Mouse (Mus musculus) liver, embryonic 14.5 days (tissue): ENCODE results near the gene Nav2. TPM values are rescaled to one million over a fixed set of nuclear protein-coding genes. Genes with fewer than 3 reads are reported as not detected.
A peak's percentile ranks its signal among the peaks of the same experiment; 100 is the strongest.

Experiments
- ATAC-seq: fragments of 200-750 bp; cut with Nextera tagmentation; 2 replicates; pipeline ENCODE4 v1.8.0; 2017; ENCODE audit warnings: moderate number of reproducible peaks, mild to moderate bottlenecking, moderate library complexity; ENCODE audit not compliant: insufficient read depth
- DNase-seq, 3 experiments: peaks; one replicate each; pipeline ENCODE4 v3.0.0-alpha.2; 2012 to 2013; ENCODE audit warnings: low read depth in 3 of 3, low spot score in 3 of 3
- H3K27ac ChIP-seq: fragments of 300-500 bp; sonication (generic); 2 replicates; pipeline ENCODE4 v1.5.1; 2014; ENCODE audit warnings: moderate library complexity, mild to moderate bottlenecking, control low read depth, inconsistent platforms
- H3K27me3 ChIP-seq: fragments of 300-500 bp; sonication (generic); 2 replicates; pipeline ENCODE4 v1.6.1; 2014; ENCODE audit warnings: mild to moderate bottlenecking, low read length, moderate library complexity; ENCODE audit not compliant: control insufficient read depth, insufficient read depth
- H3K36me3 ChIP-seq: fragments of 300-500 bp; sonication (generic); replicated peaks from 2 replicates; pipeline ENCODE4 v1.6.1; 2014; ENCODE audit warnings: low read depth; ENCODE audit not compliant: control insufficient read depth, insufficient read depth
- H3K4me1 ChIP-seq, 2 experiments: fragments of 200-500 bp in 1 of 2; fragments of 300-500 bp in 1 of 2; sonication (generic) in 1 of 2; replicated peaks; 2 replicates each; pipeline ENCODE4 v1.6.1; 2012 to 2014; ENCODE audit warnings: antibody characterized with exemption in 1 of 2, inconsistent platforms in 1 of 2, low read length in 1 of 2; ENCODE audit not compliant: control insufficient read depth in 2 of 2, insufficient read depth in 2 of 2
- H3K4me2 ChIP-seq: fragments of 300-500 bp; sonication (generic); 2 replicates; pipeline ENCODE4 v1.6.1; 2014; ENCODE audit warnings: low read depth, mild to moderate bottlenecking, control low read depth, moderate library complexity
- H3K4me3 ChIP-seq, 2 experiments: fragments of 200-500 bp in 1 of 2; fragments of 300-500 bp in 1 of 2; sonication (generic) in 1 of 2; 2 replicates each; pipeline ENCODE4 v1.5.1; 2012 to 2014; ENCODE audit warnings: low read depth in 2 of 2, low read length in 2 of 2, mild to moderate bottlenecking in 2 of 2, control low read depth in 1 of 2, inconsistent platforms in 1 of 2, moderate library complexity in 1 of 2; ENCODE audit not compliant: insufficient read depth in 1 of 2
- H3K9ac ChIP-seq: fragments of 300-500 bp; sonication (generic); replicated peaks from 2 replicates; pipeline ENCODE4 v1.6.1; 2014; ENCODE audit warnings: mild to moderate bottlenecking, control low read depth, moderate library complexity
- H3K9me3 ChIP-seq: fragments of 300-500 bp; sonication (generic); 2 replicates; pipeline ENCODE4 v1.6.1; 2016; ENCODE audit warnings: low read length, mixed read lengths; ENCODE audit not compliant: control insufficient read depth
- CTCF ChIP-seq: IDR thresholded peaks from 2 replicates; pipeline ENCODE4 v1.5.1; 2016; ENCODE audit warnings: antibody characterized with exemption, low read depth, control low read depth
- EP300 ChIP-seq: IDR thresholded peaks from 2 replicates; pipeline ENCODE4 v1.6.1; 2016; ENCODE audit warnings: antibody characterized with exemption, low read depth
- WGBS: fragments of 180-500 bp; shearing (Covaris S2); extraction: QIAGEN DNeasy Blood & Tissue Kit; methylation state at CpG from one replicate; pipeline ENCODE4 v1.1.7; 2014; ENCODE audit not compliant: insufficient replicate concordance; 5-methylcytosine and 5-hydroxymethylcytosine counted together
- polyA plus RNA-seq, 2 experiments: library from polyadenylated mRNA; depleted of rRNA in 1 of 2; stranded (reverse) in 1 of 2; unstranded in 1 of 2; fragments of >200 nt; fragmentation: Nextera tagmentation in 1 of 2; extraction: Ambion mirVana in 1 of 2; gene quantifications; 2 replicates each; pipeline versions ENCODE4 v1.2.1 to v1.2.3; 2012 to 2014

The Nav2 gene
- polyA plus RNA-seq, 2 experiments: 1.5 to 1.6 TPM

GRCm38 (mm10) chr7:49634291-49635073, 726.0 kb downstream of the Nav2 start:
- Histone ChIP-seq H3K4me2 (peak overlapping the region; percentile 51), H3K36me3 (no peaks in the 10 kb centered on the region), H3K9me3 (no peaks in the 10 kb centered on the region), H3K27ac (no peak overlapping the region), H3K4me3 (no peak overlapping the region), H3K27me3 (peaks cover 81% of the 10 kb centered on the region), H3K9ac (no peak overlapping the region), H3K4me1 (no peaks in the 10 kb centered on the region)
- TF ChIP-seq CTCF (no peak), EP300 (no peak)
- ATAC-seq (no peak), DNase-seq (no peak)
- 2% methylated on average over 25 of the region's 26 CpGs for WGBS

GRCm38 (mm10) chr7:49635074-49635621, 726.6 kb downstream of the Nav2 start:
- no peaks in the 10 kb centered on the region for H3K9me3 ChIP-seq
- H3K27ac ChIP-seq: no peak overlapping the region
- ATAC-seq (no peak), DNase-seq (no peak)
- H3K4me1 ChIP-seq: no peaks in the 10 kb centered on the region
- peaks cover 88% of the 10 kb centered on the region for H3K27me3 ChIP-seq
- no peaks in the 10 kb centered on the region for H3K36me3 ChIP-seq
- no peak overlapping the region for H3K4me3 ChIP-seq
- H3K4me2 ChIP-seq: no peak overlapping the region
- H3K9ac ChIP-seq: no peak overlapping the region
- no peak for TF ChIP-seq CTCF
- TF ChIP-seq EP300: no peak
- WGBS: 2% methylated on average over 35 of the region's 35 CpGs

- DNase-seq: no peak
- Histone ChIP-seq H3K4me3 (no peak overlapping the region), H3K9me3 (no peaks in the 10 kb centered on the region), H3K4me2 (no peak overlapping the region), H3K4me1 (no peaks in the 10 kb centered on the region), H3K9ac (no peak overlapping the region), H3K36me3 (no peaks in the 10 kb centered on the region), H3K27ac (no peak overlapping the region), H3K27me3 (peaks cover 91% of the 10 kb centered on the region)
- 1% methylated on average over 22 of the region's 22 CpGs for WGBS
- TF ChIP-seq CTCF: no peak
- no peak for TF ChIP-seq EP300
- ATAC-seq: no peak
Measured at GRCm38 (mm10) chr7:49635971-49636370, 727.5 kb downstream of the Nav2 start.

- 3% methylated on average over 30 of the region's 33 CpGs for WGBS
- Histone ChIP-seq H3K4me3 (no peak within 1 kb of the TSS), H3K9ac (no peak within 1 kb of the TSS), H3K4me1 (no peaks in the 10 kb centered on the region), H3K36me3 (no peaks in the 10 kb centered on the region), H3K27ac (no peak within 1 kb of the TSS), H3K9me3 (no peaks in the 10 kb centered on the region), H3K27me3 (peaks cover 90% of the 10 kb centered on the region), H3K4me2 (no peak within 1 kb of the TSS)
- no peak for ATAC-seq
- TF ChIP-seq CTCF (no peak), EP300 (no peak)
- DNase-seq: no peak
Measured at GRCm38 (mm10) chr7:49636491-49637115, 728.1 kb downstream of the Nav2 start, which contains the start of gene Dbx1. Dbx1 (minus strand) TSS chr7:49636849.

GRCm38 (mm10) chr7:49637281-49637680, 728.8 kb downstream of the Nav2 start:
- Histone ChIP-seq H3K4me2 (no peak overlapping the region), H3K4me3 (no peak overlapping the region), H3K9ac (no peak overlapping the region), H3K27ac (no peak overlapping the region), H3K27me3 (peaks cover 84% of the 10 kb centered on the region), H3K36me3 (no peaks in the 10 kb centered on the region), H3K9me3 (no peaks in the 10 kb centered on the region), H3K4me1 (no peaks in the 10 kb centered on the region)
- WGBS: 3% methylated on average over 9 of the region's 9 CpGs
- no peak for ATAC-seq
- TF ChIP-seq CTCF (no peak), EP300 (no peak)
- no peak for DNase-seq
